In the genomic region with DNA sequence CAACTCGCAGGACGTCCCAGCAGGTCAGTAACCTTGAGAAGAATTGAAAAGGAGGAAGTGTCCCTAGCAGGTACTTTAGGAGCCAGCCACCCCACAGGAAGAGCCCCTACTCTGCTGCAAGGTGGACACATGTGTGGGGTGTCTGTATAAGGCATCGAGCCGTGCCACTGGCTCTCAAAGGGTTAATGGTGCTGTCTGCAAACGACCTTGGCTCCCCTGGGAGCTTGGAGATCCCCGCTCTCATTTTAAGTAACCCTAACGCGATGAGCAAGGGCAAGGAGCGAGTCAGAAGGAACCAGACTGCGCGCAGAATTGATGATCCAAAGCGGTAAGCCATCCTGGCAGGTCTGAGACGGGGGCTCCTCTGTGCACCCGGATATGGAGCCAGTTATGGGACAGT, we compare ENCODE assay signal across 15 mouse cellular contexts. TPM values are rescaled to one million over a fixed set of nuclear protein-coding genes. Genes with fewer than 3 reads are reported as not detected.
DNase-seq lines count a peak whose midpoint lies in the region; ATAC-seq lines count a peak whose summit lies in the region.
"Had no signal": no experiment of that assay in that cellular context is flagged by ENCODE, and none has a peak within 500 bp of the region (broad histone marks: within the 10 kb centered on the region; RNA-seq: fewer than 3 reads in every experiment).

No protein-coding gene starts in this region.

- H3K27ac ChIP-seq in heart, embryonic 14.5 days (replicated peaks in 1 of 2; ENCODE audit: control insufficient read depth in 1 of 2, insufficient read depth in 1 of 2, low read depth in 2 of 2, low read length in 2 of 2) = no peak overlapping the region
- no peak overlapping the region for H3K27ac ChIP-seq in midbrain, embryonic 12.5 days (replicated peaks)
- H3K27ac ChIP-seq in midbrain, embryonic 13.5 days = no peak overlapping the region
- no peak overlapping the region for H3K27ac ChIP-seq in embryonic facial prominence, embryonic 13.5 days
- no peak overlapping the region for H3K27ac ChIP-seq in neural tube, embryonic 15.5 days (replicated peaks)
- H3K27ac ChIP-seq: forebrain, embryonic 15.5 days; heart, embryonic 15.5 days; lung, embryonic 15.5 days had no signal

- DNase-seq in heart, postnatal 4 days = no peak
- no peak for DNase-seq in frontal cortex, postnatal 25 days (ENCODE audit: low spot score in 2 of 2)
- DNase-seq: adrenal gland, postnatal 10 days; cerebellum, adult 8-10 months; kidney, postnatal 4 days had no signal

- H3K4me3 ChIP-seq in heart, embryonic 14.5 days (ENCODE audit: control insufficient read depth in 1 of 2, insufficient read depth in 1 of 2, low read depth in 1 of 2, low read length in 2 of 2) = no peak overlapping the region
- no peak overlapping the region for H3K4me3 ChIP-seq in midbrain, embryonic 12.5 days
- H3K4me3 ChIP-seq in midbrain, embryonic 13.5 days (replicated peaks) = no peak overlapping the region
- no peak overlapping the region for H3K4me3 ChIP-seq in embryonic facial prominence, embryonic 13.5 days
- H3K4me3 ChIP-seq in neural tube, embryonic 15.5 days (replicated peaks) = no peak overlapping the region
- H3K4me3 ChIP-seq: erythroblast, embryonic 14.5 days; forebrain, embryonic 15.5 days; heart, embryonic 15.5 days; lung, embryonic 15.5 days had no signal

- peak overlapping the region; percentile 3; the same call in 1 of the 2 replicates for H3K4me2 ChIP-seq in heart, embryonic 14.5 days (ENCODE audit: low read length)
- peak overlapping the region; percentile 11; the same call in 1 of the 2 replicates for H3K4me2 ChIP-seq in midbrain, embryonic 12.5 days (replicated peaks)
- no peak overlapping the region for H3K4me2 ChIP-seq in midbrain, embryonic 13.5 days (replicated peaks)
- H3K4me2 ChIP-seq in embryonic facial prominence, embryonic 13.5 days = peak overlapping the region; percentile 20; the same call in 1 of the 2 replicates
- peak overlapping the region; percentile 9; the same call in 1 of the 2 replicates for H3K4me2 ChIP-seq in neural tube, embryonic 15.5 days
- H3K4me2 ChIP-seq: forebrain, embryonic 15.5 days; heart, embryonic 15.5 days; liver, embryonic 11.5 days; lung, embryonic 15.5 days had no signal

- peaks cover 5 to 10% of the 10 kb centered on the region in 2 experiments; a peak in 3 of 4 replicates for H3K4me1 ChIP-seq in heart, embryonic 14.5 days (ENCODE audit: control insufficient read depth in 2 of 2, insufficient read depth in 2 of 2, low read length in 2 of 2)
- peaks cover 5% of the 10 kb centered on the region; the same call in 1 of the 2 replicates for H3K4me1 ChIP-seq in midbrain, embryonic 12.5 days
- peaks cover 7% of the 10 kb centered on the region for H3K4me1 ChIP-seq in midbrain, embryonic 13.5 days (replicated peaks)
- peaks cover 7% of the 10 kb centered on the region; the same call in 1 of the 2 replicates for H3K4me1 ChIP-seq in embryonic facial prominence, embryonic 13.5 days
- peaks cover 5% of the 10 kb centered on the region; the same call in 1 of the 2 replicates for H3K4me1 ChIP-seq in neural tube, embryonic 15.5 days
- H3K4me1 ChIP-seq: forebrain, embryonic 15.5 days; lung, embryonic 15.5 days had no signal

- H3K9me3 ChIP-seq in heart, embryonic 14.5 days (ENCODE audit: control insufficient read depth, low read length) = no peaks in the 10 kb centered on the region
- no peaks in the 10 kb centered on the region for H3K9me3 ChIP-seq in midbrain, embryonic 12.5 days
- no peaks in the 10 kb centered on the region for H3K9me3 ChIP-seq in midbrain, embryonic 13.5 days
- no peaks in the 10 kb centered on the region for H3K9me3 ChIP-seq in embryonic facial prominence, embryonic 13.5 days
- H3K9me3 ChIP-seq in neural tube, embryonic 15.5 days (replicated peaks) = no peaks in the 10 kb centered on the region
- H3K9me3 ChIP-seq: forebrain, embryonic 15.5 days; heart, embryonic 15.5 days; lung, embryonic 15.5 days had no signal

- no peak for ATAC-seq in heart, embryonic 14.5 days (ENCODE audit: insufficient number of reproducible peaks, insufficient read depth, low FRiP score, low read depth)
- no peak for ATAC-seq in midbrain, embryonic 12.5 days (ENCODE audit: low FRiP score, low read depth)
- no peak for ATAC-seq in midbrain, embryonic 13.5 days
- ATAC-seq in embryonic facial prominence, embryonic 13.5 days (ENCODE audit: insufficient number of reproducible peaks, insufficient read depth, low FRiP score, low TSS enrichment, low read depth) = no peak
- no peak for ATAC-seq in neural tube, embryonic 15.5 days (ENCODE audit: low FRiP score)
- ATAC-seq: forebrain, embryonic 15.5 days had no signal

- H3K27me3 ChIP-seq in heart, embryonic 14.5 days (ENCODE audit: control insufficient read depth, insufficient read depth, low read length) = peaks cover 20% of the 10 kb centered on the region; the same call in 1 of the 2 replicates
- peaks cover 43% of the 10 kb centered on the region for H3K27me3 ChIP-seq in midbrain, embryonic 12.5 days
- H3K27me3 ChIP-seq in midbrain, embryonic 13.5 days = peaks cover 20% of the 10 kb centered on the region
- peaks cover 25% of the 10 kb centered on the region for H3K27me3 ChIP-seq in embryonic facial prominence, embryonic 13.5 days
- no peaks in the 10 kb centered on the region; the same call in 1 of the 2 replicates for H3K27me3 ChIP-seq in neural tube, embryonic 15.5 days (replicated peaks)
- H3K27me3 ChIP-seq: forebrain, embryonic 15.5 days had no signal

- H3K36me3 ChIP-seq in heart, embryonic 14.5 days (ENCODE audit: control insufficient read depth, insufficient read depth, low read length) = no peaks in the 10 kb centered on the region
- H3K36me3 ChIP-seq in midbrain, embryonic 12.5 days = no peaks in the 10 kb centered on the region
- no peaks in the 10 kb centered on the region for H3K36me3 ChIP-seq in midbrain, embryonic 13.5 days
- no peaks in the 10 kb centered on the region for H3K36me3 ChIP-seq in embryonic facial prominence, embryonic 13.5 days
- no peaks in the 10 kb centered on the region for H3K36me3 ChIP-seq in neural tube, embryonic 15.5 days
- H3K36me3 ChIP-seq: forebrain, embryonic 15.5 days; heart, embryonic 15.5 days; lung, embryonic 15.5 days had no signal

- WGBS in heart, embryonic 14.5 days = 25% methylated on average over 14 of the region's 14 CpGs
- 33% methylated on average over 14 of the region's 14 CpGs for WGBS in midbrain, embryonic 12.5 days
- WGBS in midbrain, embryonic 13.5 days = 23% methylated on average over 14 of the region's 14 CpGs
- WGBS in embryonic facial prominence, embryonic 13.5 days = 21% methylated on average over 14 of the region's 14 CpGs
- 24% methylated on average over 14 of the region's 14 CpGs for WGBS in neural tube, embryonic 15.5 days

- peak overlapping the region; percentile 32; the same call in 1 of the 2 replicates for H3K9ac ChIP-seq in heart, embryonic 14.5 days (ENCODE audit: low read length)
- no peak overlapping the region for H3K9ac ChIP-seq in midbrain, embryonic 12.5 days (replicated peaks)
- H3K9ac ChIP-seq in midbrain, embryonic 13.5 days (replicated peaks) = no peak overlapping the region
- H3K9ac ChIP-seq in embryonic facial prominence, embryonic 13.5 days = 0 out of 2 replicates have a peak overlapping the region, but pooled peaks have one; percentile 27
- H3K9ac ChIP-seq in neural tube, embryonic 15.5 days (replicated peaks) = peak overlapping the region; percentile 5; the same call in 1 of the 2 replicates
- H3K9ac ChIP-seq: forebrain, embryonic 15.5 days; heart, embryonic 15.5 days; lung, embryonic 15.5 days had no signal

RNA-seq across cellular contexts. Expression of gene Etv3, which starts 24.7 kb away (rescaled TPM):
- 7.3 and 9.3 TPM in 2 replicates for polyA plus RNA-seq in heart, embryonic 14.5 days (2014; fragmentation: Nextera tagmentation; extraction: Ambion mirVana)
- total RNA-seq in heart, postnatal 4 days (2021) = 10 to 100 TPM; 16.8 to 17.6 TPM
- 13.8 and 15.4 TPM in 2 replicates for polyA plus RNA-seq in midbrain, embryonic 12.5 days (2016; fragmentation: Nextera tagmentation; extraction: Ambion mirVana)
- 11.5 and 12.9 TPM in 2 replicates for polyA plus RNA-seq in midbrain, embryonic 13.5 days (2015; fragmentation: Nextera tagmentation; extraction: Ambion mirVana)
- 19.6 and 19.8 TPM in 2 replicates for polyA plus RNA-seq in embryonic facial prominence, embryonic 13.5 days (2015; fragmentation: Nextera tagmentation; extraction: Ambion mirVana)
- 9.2 and 10.7 TPM in 2 replicates for polyA plus RNA-seq in neural tube, embryonic 15.5 days (2015; fragmentation: Nextera tagmentation; extraction: Ambion mirVana)

Comparison
In these comparisons a context has a peak if more than half of its experiments do, and no peak if none do; other contexts are left out.
1. H3K9ac ChIP-seq: peak in heart, embryonic 14.5 days (single experiment), embryonic facial prominence, embryonic 13.5 days (single experiment) and neural tube, embryonic 15.5 days (single experiment); none in midbrain, embryonic 12.5 days (single experiment) and midbrain, embryonic 13.5 days (single experiment).